Mouse (Mus musculus) ES-E14 (cell line): ENCODE results near the gene Nhp2. TPM values are rescaled to one million over a fixed set of nuclear protein-coding genes. Genes with fewer than 3 reads are reported as not detected.

Experiments used
- DNase-seq: peaks from one replicate; pipeline ENCODE4 v3.0.0-alpha.2; 2013; ENCODE audit warnings: low read depth, low spot score
- H3K27ac ChIP-seq: 2 replicates; pipeline ENCODE4 v1.5.1; 2012; ENCODE audit warnings: low read depth, mild to moderate bottlenecking, low read length, moderate library complexity, mixed read lengths; ENCODE audit not compliant: poor library complexity, insufficient read depth, severe bottlenecking
- H3K36me3 ChIP-seq: 2 replicates; pipeline ENCODE4 v1.6.1; 2012; ENCODE audit warnings: mild to moderate bottlenecking, low read length, moderate library complexity, mixed read lengths; ENCODE audit not compliant: control insufficient read depth, poor library complexity, insufficient read depth, severe bottlenecking
- H3K4me1 ChIP-seq, 2 experiments: fragments of 150-350 bp in 1 of 2; sonication (generic) in 1 of 2; 2 replicates each; pipeline ENCODE4 v1.6.1; 2012; ENCODE audit warnings: low read length in 2 of 2, mild to moderate bottlenecking in 1 of 2, mixed read lengths in 1 of 2; ENCODE audit not compliant: control insufficient read depth in 2 of 2, insufficient read depth in 2 of 2, poor library complexity in 1 of 2
- H3K4me3 ChIP-seq, 2 experiments: fragments of 150-350 bp in 1 of 2; sonication (generic) in 1 of 2; 2 replicates each; pipeline ENCODE4 v1.5.1; 2012; ENCODE audit warnings: low read length in 2 of 2, low read depth in 1 of 2, mild to moderate bottlenecking in 1 of 2, mixed read lengths in 1 of 2; ENCODE audit not compliant: insufficient read depth in 1 of 2, poor library complexity in 1 of 2, severe bottlenecking in 1 of 2
- H3K9ac ChIP-seq: 2 replicates; pipeline ENCODE4 v1.6.1; 2012; ENCODE audit warnings: low read depth, mild to moderate bottlenecking, low read length, mixed read lengths; ENCODE audit not compliant: poor library complexity, insufficient read depth, severe bottlenecking
- H3K9me3 ChIP-seq: fragments of 150-350 bp; sonication (generic); 2 replicates; pipeline ENCODE4 v1.6.1; 2012; ENCODE audit warnings: low read depth, mild to moderate bottlenecking, low read length; ENCODE audit not compliant: control insufficient read depth, insufficient read depth
- CHD2 ChIP-seq: IDR thresholded peaks from 2 replicates; pipeline ENCODE4 v1.6.1; 2014; ENCODE audit warnings: mild to moderate bottlenecking, low read depth, low read length, inconsistent platforms
- HCFC1 ChIP-seq: IDR thresholded peaks from 2 replicates; pipeline ENCODE4 v1.6.1; 2012; ENCODE audit warnings: low read length, inconsistent platforms, borderline replicate concordance; ENCODE audit not compliant: insufficient read depth
- MAFK ChIP-seq: IDR thresholded peaks from 2 replicates; pipeline ENCODE4 v1.6.1; 2014; ENCODE audit warnings: mild to moderate bottlenecking, low read depth, low read length, inconsistent platforms; ENCODE audit not compliant: insufficient read depth
- ZC3H11A ChIP-seq: IDR thresholded peaks from 2 replicates; pipeline ENCODE4 v1.6.1; 2012; ENCODE audit warnings: low read depth, mild to moderate bottlenecking, inconsistent platforms, low read length, borderline replicate concordance
- ZNF384 ChIP-seq: IDR thresholded peaks from 2 replicates; pipeline ENCODE4 v1.6.1; 2012; ENCODE audit warnings: low read depth, low read length, inconsistent platforms
- in situ Hi-C, 2 experiments: fragments of 600-800 bp; cut with MboI; formaldehyde crosslinking; loops; one replicate each; pipeline ENCODE4 v1.15.1; 2025; ENCODE audit warnings: low sequenced_read_pairs in 2 of 2, inconsistent platforms in 1 of 2; ENCODE audit not compliant: unreplicated experiment in 2 of 2
- total RNA-seq: library from RNA; depleted of rRNA; stranded (reverse); fragments of 300-350 nt; gene quantifications from 2 replicates; pipeline ENCODE4 v1.2.3, GENCODE M21; 2012

Gene Nhp2
- total RNA-seq, 1 experiment: 452 TPM

GRCm38 (mm10) chr11:51645293-51645692 is 25.8 kb downstream of the Nhp2 start:
- Histone ChIP-seq H3K9ac (peak overlapping the region; percentile 8; the same call in 1 of the 2 replicates), H3K4me1 (peaks cover 11 to 40% of the 10 kb centered on the region in 2 experiments), H3K9me3 (no peaks in the 10 kb centered on the region), H3K27ac (no peak overlapping the region), H3K4me3 (no peak overlapping the region), H3K36me3 (peaks cover 39% of the 10 kb centered on the region)
- DNase-seq: no peak
- in situ Hi-C loops: no loop called here
- TF ChIP-seq ZC3H11A: no peak
- no peak for TF ChIP-seq MAFK
- no peak for TF ChIP-seq ZNF384
- no peak for TF ChIP-seq CHD2
- no peak for TF ChIP-seq HCFC1

GRCm38 (mm10) chr11:51646245-51646644 is 26.7 kb downstream of the Nhp2 start:
- Histone ChIP-seq H3K4me1 (peaks cover 11 to 37% of the 10 kb centered on the region in 2 experiments), H3K9me3 (no peaks in the 10 kb centered on the region), H3K27ac (peak overlapping the region; percentile 79; the same call in 1 of the 2 replicates), H3K9ac (peak overlapping the region; percentile 65; the same call in 1 of the 2 replicates), H3K4me3 (peak overlapping the region; percentile 40 to 77; a peak in 3 of 4 replicates), H3K36me3 (peaks cover 39% of the 10 kb centered on the region)
- DNase-seq: no peak
- in situ Hi-C loops: no loop called here
- no peak for TF ChIP-seq ZNF384
- TF ChIP-seq MAFK: no peak
- TF ChIP-seq ZC3H11A: no peak
- TF ChIP-seq CHD2: no peak
- TF ChIP-seq HCFC1: no peak

GRCm38 (mm10) chr11:51646751-51647667 is 27.5 kb downstream of the Nhp2 start:
- Histone ChIP-seq H3K36me3 (peaks cover 39% of the 10 kb centered on the region), H3K9me3 (no peaks in the 10 kb centered on the region), H3K27ac (peak overlapping the region; percentile 79), H3K4me1 (peaks cover 11 to 36% of the 10 kb centered on the region in 2 experiments), H3K4me3 (peak overlapping the region; percentile 49 to 77), H3K9ac (peak overlapping the region; percentile 65)
- no peak for TF ChIP-seq ZNF384
- TF ChIP-seq HCFC1: peak; percentile 31; the same call in 1 of the 2 replicates
- 0 out of 2 replicates have a peak, but pooled peaks have one; percentile 9 for TF ChIP-seq MAFK
- TF ChIP-seq ZC3H11A: no peak
- TF ChIP-seq CHD2: no peak
- in situ Hi-C loops: no loop called here
- no peak for DNase-seq

GRCm38 (mm10) chr11:51648566-51648965 is 29.0 kb downstream of the Nhp2 start:
- peaks cover 11 to 34% of the 10 kb centered on the region in 2 experiments for H3K4me1 ChIP-seq
- in situ Hi-C loops: no loop called here
- peaks cover 28% of the 10 kb centered on the region for H3K36me3 ChIP-seq
- peak overlapping the region; percentile 67 for H3K27ac ChIP-seq
- no peak for TF ChIP-seq ZC3H11A
- TF ChIP-seq CHD2: no peak
- no peak for TF ChIP-seq MAFK
- no peak for TF ChIP-seq HCFC1
- TF ChIP-seq ZNF384: no peak
- no peaks in the 10 kb centered on the region for H3K9me3 ChIP-seq
- H3K4me3 ChIP-seq: peak overlapping the region; percentile 77 to 83
- DNase-seq: no peak
- peak overlapping the region; percentile 33; the same call in 1 of the 2 replicates for H3K9ac ChIP-seq
